Mouse (Mus musculus) cerebellum, adult 9-10 months (tissue): Measurements from ENCODE around the gene Flot1.
A peak's percentile ranks its signal among the peaks of the same experiment; 100 is the strongest.

Experiments used
- DNase-seq: peaks from one replicate; pipeline ENCODE4 v3.0.0; 2022

The Flot1 gene

GRCm38 (mm10) chr17:35869346-35870067 is 46.5 kb downstream of the Flot1 start:
- no peak for DNase-seq

GRCm38 (mm10) chr17:35870151-35870883 is 47.3 kb downstream of the Flot1 start:
- no peak for DNase-seq

GRCm38 (mm10) chr17:35870884-35871696 is 48.1 kb downstream of the Flot1 start:
- DNase-seq: no peak

GRCm38 (mm10) chr17:35873774-35874519 is 50.9 kb downstream of the Flot1 start:
- DNase-seq: peak; percentile 89

GRCm38 (mm10) chr17:35874721-35875120 is 51.7 kb downstream of the Flot1 start:
- DNase-seq: no peak

- peak; percentile 95 for DNase-seq
These were observed 56.4 kb downstream of the Flot1 start, which contains the start of gene Dhx16 for GRCm38 (mm10) chr17:35879245-35880057. Gene Dhx16 (plus strand): TSS chr17:35879819.
